Mouse (Mus musculus) bone marrow macrophage, adult 2 months (primary cell): ENCODE data around the gene Tcf12.

ENCODE experiments used
- CTCF ChIP-seq: IDR thresholded peaks from 2 replicates; pipeline ENCODE4 v1.5.1; 2012; ENCODE audit warnings: low read depth, mild to moderate bottlenecking, low read length, moderate library complexity
- POLR2A ChIP-seq: IDR thresholded peaks from 2 replicates; pipeline ENCODE4 v1.6.1; 2012; ENCODE audit warnings: mild to moderate bottlenecking, low read depth, low read length, borderline replicate concordance

DNA sequence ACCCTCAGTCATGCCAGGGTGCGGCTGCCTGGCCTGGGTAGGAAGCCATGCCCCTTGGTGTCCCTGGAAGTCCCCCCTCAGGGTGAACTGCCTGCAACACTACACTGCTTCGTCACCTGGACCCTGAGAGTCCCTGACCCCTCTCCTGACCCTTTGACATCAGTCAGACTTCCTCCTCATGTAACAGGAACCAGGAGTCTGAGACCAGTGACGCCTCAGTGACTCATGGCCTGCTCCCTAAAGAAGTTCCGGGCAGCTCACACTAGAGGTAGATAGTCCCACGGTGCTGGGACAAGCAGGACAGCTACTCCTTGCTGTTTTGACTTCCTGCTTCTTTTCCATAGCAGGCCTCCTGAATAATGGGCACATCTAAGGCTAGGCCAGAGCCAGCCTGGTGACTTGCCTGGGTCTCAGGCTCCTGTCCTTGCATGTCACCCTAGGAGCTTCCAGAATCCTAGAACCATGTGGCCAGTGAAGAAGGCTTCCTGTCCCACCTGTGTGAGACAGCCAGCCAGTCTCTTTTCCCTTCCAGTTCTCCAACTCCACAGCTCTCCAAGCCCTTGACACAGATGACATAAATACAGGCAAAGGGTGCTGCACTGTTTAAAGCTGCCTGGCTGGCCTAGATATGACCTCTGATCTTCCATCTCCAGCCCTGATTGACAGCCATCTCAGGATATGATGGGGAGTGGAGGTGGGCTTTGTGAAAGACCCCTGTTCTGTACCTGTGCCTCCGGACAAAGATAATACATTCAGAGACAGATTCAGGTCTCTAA lies 305.8 kb downstream of the Tcf12 start:
- TF ChIP-seq CTCF (no peak), POLR2A (no peak)
